Mouse (Mus musculus) A20 (cell line): Measurements from ENCODE around the gene Zfp442.
"Not testable (repeated sequence)": the region's sequence is repeated elsewhere in the genome, so short reads cannot be mapped to it uniquely, and the experiment has no call there.

Experiments used
- DNase-seq: peaks from one replicate; pipeline ENCODE4 v3.0.0-alpha.2; 2011; ENCODE audit warnings: low read depth, low spot score

Zfp442 gene

DNA sequence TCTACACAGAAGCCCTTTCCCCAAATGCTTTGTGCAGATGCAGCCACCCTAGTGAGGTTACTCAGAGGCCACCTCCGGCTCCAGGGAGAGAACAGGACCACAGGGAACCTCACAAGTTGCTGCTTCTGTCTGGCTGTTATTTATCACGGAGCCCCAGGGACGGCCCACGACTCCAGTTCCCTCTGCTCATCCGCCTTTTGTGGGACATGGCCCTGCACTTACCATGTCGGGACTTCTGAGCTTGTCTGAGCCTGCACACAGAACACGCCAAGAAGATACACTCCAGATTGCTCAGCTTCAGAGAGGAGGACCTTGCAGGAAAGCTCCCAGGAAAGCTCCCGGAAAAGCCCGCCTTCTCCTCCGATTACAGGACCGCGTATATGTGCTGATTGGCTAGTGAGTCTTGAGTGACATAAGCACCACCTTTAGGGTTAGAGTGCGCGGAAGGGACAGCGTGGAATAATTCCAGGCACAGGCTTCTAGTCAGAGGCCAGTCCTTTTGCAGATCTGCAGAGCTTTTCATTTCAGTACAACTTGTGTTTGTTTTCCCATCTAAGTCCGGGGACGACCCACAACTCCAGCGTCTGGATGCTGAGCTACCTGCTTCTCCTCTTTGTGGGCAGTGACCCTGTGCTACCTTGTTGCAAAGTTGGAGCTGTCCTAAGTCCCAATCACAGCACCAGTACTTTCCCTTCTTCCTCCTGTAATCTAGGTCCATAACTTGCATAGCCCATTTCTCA is at the start of gene Zfp442:
Gene Zfp442, minus strand, starts transcription at position 307 of the 740 bp plus-strand sequence.
- DNase-seq: not testable (repeated sequence)

DNA sequence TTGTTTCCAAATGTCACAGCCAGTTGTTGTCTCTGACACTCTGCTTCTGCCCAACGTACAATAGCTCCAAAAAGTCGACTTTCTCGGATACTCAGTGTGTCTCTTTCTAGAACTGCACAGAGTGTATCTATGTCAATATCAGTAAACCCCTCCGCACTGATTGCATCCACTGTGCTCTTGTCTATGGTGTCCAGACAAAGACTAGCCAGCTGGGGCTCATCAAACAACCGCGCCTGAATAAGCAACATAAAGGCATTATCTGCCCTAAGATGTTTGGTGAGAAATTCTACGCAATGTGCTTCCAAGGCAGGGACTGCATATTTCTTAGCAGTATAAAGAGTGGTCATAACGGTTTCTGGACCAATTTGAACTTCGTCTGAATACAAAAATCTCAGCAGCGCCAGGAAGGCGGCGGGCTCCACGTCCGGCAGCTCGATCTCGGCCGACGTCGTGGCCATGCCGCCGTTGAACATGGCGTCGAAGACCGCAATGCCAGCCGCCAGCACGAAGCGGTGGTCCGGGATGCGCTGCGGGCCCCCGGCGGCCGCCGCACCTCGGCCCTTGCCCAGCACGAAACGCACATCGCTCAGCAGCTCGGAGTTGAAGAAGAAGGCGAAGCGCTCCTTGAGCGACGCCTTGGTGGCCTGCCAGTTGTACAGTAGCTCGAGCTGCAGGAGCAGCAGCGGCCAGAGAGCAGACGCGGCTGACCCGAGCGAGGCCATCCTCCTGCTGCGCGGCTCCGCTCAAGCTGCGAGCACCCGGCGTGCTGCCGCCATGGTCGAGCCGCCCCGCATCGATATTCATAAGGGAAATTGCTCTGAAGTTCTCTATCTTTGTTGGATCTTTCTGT is 49.1 kb upstream of the Zfp442 start:
- not testable (repeated sequence) for DNase-seq

DNA sequence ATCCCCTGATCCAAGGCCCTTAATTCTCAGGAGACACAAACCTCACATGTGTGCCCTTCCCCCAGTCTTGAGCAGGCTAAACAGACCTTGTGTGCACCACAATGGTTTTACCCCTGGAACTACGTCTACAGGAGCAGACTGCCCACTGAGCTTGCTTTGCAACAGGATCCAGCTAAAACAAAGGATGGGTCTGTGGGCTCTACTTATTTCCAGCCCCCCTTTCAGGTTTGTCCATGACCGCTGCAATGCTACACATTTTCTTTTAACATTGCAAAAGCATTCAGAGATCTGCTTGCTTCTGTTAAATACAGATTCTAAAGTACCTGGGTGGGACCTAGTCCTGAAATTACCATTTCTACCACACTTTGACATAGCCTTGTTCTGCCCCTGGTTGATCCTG is 41.7 kb upstream of the Zfp442 start:
- no peak for DNase-seq

DNA sequence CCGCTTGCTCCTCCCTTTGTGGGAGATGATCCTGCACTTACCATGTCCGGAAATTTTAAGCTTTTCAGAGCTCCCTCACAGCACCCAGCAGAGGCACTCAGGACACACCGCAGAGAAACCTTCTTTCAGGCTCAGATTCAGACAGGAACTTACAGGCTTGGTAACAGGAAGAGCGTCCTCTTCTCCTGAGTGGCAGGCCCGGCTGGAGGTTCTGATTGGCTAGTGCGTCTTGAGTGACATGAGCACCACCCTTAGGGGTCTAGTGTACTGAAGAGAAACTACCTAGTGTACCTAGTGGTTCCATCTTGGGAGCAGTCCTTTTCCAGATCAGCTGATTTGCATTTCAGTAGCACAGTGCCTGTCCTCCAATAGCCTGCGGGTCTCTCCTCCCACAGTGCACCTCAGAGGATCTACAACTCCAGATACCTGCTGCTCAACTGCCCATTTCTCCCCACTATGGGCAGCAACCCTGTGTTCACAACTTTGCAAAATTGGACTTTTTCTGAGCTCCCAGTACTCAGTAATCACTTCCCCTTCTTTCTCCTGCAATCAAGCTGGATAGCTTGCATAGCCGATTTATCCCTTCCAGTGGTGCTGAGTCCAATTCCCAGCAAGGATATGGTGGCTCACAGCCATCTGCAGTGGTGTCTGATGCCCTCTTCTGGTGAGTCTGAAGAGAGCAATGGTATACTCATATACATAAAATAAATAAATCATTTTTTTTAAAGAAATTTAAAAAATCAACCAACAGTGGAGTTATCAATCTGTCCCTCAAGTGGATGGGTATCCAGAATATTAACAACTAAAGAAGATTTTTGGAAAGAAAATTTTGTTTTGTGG is 33.9 kb upstream of the Zfp442 start, which contains the start of gene Zfp345:
Gene Zfp345, minus strand, starts transcription at position 153 of the 840 bp plus-strand sequence.
- peak; percentile 81 for DNase-seq

DNA sequence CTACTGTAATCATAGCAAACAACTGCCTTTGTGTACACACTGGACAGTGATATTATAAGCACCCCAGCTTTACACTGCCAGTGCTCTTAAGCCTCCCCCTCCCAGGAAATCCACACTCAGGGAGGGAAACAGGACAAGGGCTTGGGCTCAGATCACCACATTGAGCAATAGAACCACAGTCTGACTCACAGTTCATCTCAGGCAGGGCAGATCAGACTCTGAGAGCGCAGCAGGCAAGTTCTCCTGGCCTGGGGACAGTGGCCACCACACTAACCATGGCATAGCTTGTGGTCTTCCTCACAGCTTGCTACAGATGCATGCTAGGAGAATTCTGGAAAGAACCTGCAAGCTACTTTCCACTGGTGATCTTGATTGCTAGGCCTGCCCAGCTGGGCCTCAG is 12.2 kb downstream of the Zfp442 start:
- not testable (repeated sequence) for DNase-seq

DNA sequence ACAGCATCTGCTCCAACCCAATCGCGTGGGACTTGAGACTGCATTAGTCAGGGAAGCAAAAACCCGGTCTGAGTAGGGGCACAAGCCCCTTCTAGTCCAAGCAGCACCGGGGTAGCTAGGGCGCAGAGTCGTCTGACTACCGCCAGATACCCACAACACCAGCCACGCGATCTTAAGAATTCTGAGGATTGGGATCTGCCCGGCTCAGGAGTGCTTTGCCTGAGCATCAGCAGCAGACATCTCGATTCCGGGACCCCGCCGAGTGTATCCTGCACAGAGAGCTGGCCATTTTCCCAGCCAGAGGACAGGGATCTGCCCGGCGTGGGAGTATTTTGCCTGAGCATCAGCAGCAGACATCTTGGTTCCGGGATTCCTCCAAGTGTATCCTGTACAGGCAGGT is 39.1 kb downstream of the Zfp442 start:
- not testable (repeated sequence) for DNase-seq

DNA sequence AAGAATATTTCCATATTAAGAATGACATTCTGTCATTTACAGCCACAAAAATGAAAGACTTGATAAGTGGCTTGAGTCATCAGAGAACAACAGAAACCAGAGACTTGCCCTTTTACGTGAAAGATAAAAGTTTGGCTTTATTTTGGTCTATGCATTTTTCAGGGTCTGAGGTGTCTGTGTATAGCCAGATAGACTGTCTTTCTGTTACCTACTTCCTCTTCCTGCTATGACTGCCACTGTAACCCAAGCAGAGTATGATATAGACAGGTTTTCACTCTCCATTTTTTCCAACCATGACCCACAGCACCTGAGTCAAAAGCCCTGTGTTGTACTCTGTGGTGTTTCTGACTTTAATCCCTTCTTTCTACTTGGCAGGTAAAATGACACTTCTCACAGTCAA is 61.1 kb downstream of the Zfp442 start:
- peak; percentile 48 for DNase-seq

DNA sequence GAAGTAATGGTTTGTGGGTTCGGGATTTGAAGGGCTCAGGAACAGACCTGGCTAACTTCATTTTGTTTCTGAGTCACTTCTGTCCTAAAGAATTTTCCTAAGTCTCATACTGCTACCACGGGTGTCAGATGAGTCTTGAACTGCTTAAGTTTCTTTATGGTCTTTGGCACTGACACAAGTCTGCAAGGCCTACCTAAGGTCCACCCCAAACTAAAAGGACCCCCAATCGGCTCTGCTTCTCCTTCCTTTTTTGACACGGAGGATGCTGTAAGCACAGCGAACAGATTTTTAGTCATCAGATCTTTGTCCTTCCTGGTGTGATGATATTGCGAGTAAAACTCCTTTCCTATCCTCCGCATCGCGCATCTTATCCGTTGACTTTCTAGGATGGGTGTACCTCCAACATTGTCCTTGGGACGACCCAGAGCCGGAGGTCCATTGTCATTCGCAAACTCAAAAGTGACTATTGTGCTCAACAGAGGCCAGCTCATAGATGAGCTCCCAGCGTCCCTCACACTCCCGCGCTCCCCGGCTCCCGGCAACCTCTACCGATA is 65.7 kb downstream of the Zfp442 start:
- not testable (repeated sequence) for DNase-seq

DNA sequence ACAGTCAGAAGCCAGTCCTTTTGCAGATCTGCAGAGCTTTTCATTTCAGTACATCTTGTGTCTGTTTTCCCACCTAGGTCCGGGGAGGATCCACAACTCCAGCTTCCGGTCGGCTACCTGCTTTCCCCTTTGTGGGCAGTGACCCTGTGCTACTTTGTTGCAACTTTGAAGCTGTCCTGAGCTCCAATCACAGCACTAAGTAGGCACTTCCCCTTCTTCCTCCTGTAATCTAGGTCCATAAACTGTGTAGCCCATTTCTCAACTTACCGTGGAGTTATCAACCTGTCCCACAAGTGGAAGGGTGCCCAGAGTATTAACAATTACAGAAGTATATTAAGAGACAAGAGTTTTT is 88.4 kb downstream of the Zfp442 start:
- DNase-seq: no peak

DNA sequence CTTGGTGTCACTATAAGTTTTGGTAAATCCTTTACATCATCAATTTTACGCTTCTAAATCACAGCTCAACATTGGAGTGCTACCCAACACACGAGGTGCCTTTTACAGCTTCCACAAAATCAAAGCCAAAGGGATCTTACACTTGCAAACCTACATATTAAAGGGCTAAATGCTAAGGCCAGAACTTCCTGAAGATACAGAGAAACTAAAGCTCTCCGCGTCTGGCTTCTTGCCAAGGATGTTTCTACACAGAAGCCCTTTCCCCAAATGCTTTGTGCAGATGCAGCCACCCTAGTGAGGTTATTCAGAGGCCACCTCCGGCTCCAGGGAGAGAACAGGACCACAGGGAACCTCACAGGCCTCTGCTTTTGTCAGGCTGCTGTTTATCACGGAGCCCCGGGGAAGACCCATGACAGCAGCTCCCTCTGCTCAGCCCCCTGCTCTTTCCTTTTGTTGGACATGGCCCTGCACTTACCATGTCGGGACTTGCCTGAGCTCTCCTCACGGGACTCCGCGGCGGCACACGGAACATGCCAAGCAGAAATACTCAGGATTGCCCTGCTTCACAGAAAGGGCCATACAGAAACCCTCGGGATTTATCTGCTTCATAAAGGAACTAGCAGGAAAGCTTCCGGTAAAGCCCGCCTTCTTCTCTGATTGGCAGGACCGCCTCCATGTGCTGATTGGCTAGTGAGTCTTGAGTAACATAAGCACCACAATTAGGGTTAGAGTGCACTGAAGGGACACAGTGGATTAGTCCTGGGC is 89.0 kb downstream of the Zfp442 start, which contains the start of gene 3300002I08Rik:
Gene 3300002I08Rik, minus strand, starts transcription at position 653 of the 765 bp plus-strand sequence.
- peak; percentile 92 for DNase-seq
